Mouse (Mus musculus): Measurements from ENCODE around the gene Gm44790.
"Not testable (repeated sequence)": the region's sequence is repeated elsewhere in the genome, so short reads cannot be mapped to it uniquely, and the experiment has no call there.

The Gm44790 gene

GRCm38 (mm10) chr6:86473077-86473476 lies 46.6 kb downstream of the Gm44790 start:
- no peak for DNase-seq (ENCODE audit: extremely low spot score, low read depth, low spot score)

GRCm38 (mm10) chr6:86474072-86474471 lies 47.6 kb downstream of the Gm44790 start:
- DNase-seq (ENCODE audit: extremely low spot score, low read depth, low spot score): no peak

GRCm38 (mm10) chr6:86474646-86475181 lies 48.3 kb downstream of the Gm44790 start:
- DNase-seq (ENCODE audit: extremely low spot score, low read depth, low spot score): no peak

DNA sequence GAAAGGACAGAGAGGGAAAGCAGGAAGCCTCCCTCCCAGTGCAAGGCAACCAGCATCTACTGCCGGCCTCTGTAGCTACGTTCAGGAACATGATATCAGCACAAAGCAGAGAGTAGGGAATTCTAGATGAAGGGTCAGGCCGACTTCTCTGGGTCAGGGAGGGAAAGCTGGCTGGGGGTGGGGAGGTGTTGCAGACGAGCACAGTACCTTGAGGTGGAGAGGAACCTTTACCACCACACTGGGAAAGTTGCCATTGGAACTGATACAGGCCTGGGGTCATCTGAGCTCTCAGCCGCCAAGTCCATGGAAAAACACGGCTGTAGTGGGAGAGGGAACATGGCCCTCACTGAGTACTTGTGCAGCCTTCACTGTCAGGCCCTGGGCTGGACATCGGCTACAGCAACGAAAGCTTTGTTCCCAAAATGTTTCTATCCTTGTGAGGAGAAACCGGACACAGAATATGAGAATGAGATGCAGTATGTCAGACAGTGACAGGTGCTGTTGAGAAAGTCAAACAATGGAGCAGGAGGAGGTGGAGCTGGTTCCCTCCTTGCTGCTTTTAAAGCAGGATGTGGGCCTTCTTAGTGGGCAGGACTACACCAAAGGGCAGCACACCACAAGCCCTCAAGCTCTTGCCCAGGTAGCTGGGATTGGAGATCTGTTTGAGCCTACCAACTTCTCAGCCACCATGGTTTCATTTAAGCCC lies 49.2 kb downstream of the Gm44790 start:
- no peak for DNase-seq (ENCODE audit: extremely low spot score, low read depth, low spot score)

GRCm38 (mm10) chr6:86476931-86477330 lies 50.5 kb downstream of the Gm44790 start:
- DNase-seq (ENCODE audit: extremely low spot score, low read depth, low spot score): no peak

GRCm38 (mm10) chr6:86479311-86479710 lies 52.9 kb downstream of the Gm44790 start:
- no peak for DNase-seq (ENCODE audit: extremely low spot score, low read depth, low spot score)

- DNase-seq (ENCODE audit: extremely low spot score, low read depth, low spot score): no peak
Observed at GRCm38 (mm10) chr6:86479816-86480188, 53.3 kb downstream of the Gm44790 start.

- no peak for DNase-seq (ENCODE audit: extremely low spot score, low read depth, low spot score)
Observed at GRCm38 (mm10) chr6:86480189-86480831, 53.9 kb downstream of the Gm44790 start.

DNA sequence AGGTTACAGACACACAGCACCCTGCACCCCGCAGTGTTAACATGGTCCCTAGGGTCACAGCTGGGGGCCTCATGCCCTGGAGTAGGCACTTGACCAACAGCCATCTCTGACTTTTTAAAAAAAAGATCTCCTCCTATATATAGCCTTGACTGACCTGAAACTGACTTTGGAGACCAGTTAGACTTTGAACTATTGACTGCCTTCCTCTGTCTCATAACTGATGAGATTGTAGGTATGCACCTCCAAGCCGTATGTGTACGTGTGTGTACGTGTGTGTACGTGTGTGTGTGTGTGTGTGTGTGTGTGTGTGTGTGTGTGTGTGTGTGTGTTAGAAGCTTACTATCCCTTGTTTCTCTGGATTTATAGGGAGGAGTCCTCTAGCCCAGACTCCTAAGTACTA lies 55.4 kb downstream of the Gm44790 start:
- no peak for DNase-seq (ENCODE audit: extremely low spot score, low read depth, low spot score)

DNA sequence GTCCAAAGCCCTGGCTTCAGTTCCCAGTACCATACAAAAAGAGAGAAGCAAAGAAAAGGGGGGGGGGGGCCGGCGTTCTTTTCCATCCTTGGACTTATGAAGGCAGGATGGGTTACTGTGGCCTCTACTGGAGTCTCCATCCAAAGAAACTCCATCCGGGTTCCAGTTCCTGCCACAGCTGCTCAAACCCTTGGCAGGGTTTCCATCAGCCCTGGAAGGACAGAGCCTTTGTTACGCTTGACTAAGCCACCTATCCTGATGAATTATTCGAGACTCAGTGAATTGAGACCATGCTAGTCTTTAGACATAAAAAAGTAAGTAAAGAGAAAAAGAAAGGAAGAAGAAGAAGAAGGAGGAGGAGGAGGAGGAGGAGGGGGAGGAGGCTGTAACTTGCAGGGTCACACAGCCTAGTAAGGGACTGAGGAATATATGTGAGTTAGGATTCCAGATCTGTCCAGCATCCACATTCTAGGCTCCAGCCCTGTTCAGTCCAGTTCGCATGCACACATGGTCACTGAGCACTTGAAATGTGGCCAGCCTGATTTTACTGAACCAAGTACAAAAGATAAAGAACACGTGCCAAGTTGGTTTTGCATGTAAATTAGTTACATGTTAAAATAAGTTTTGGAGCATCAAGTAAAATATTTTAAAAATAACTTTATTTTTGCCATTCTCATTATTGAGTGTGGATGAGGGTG lies 59.6 kb downstream of the Gm44790 start:
- no peak for DNase-seq (ENCODE audit: extremely low spot score, low read depth, low spot score)

DNA sequence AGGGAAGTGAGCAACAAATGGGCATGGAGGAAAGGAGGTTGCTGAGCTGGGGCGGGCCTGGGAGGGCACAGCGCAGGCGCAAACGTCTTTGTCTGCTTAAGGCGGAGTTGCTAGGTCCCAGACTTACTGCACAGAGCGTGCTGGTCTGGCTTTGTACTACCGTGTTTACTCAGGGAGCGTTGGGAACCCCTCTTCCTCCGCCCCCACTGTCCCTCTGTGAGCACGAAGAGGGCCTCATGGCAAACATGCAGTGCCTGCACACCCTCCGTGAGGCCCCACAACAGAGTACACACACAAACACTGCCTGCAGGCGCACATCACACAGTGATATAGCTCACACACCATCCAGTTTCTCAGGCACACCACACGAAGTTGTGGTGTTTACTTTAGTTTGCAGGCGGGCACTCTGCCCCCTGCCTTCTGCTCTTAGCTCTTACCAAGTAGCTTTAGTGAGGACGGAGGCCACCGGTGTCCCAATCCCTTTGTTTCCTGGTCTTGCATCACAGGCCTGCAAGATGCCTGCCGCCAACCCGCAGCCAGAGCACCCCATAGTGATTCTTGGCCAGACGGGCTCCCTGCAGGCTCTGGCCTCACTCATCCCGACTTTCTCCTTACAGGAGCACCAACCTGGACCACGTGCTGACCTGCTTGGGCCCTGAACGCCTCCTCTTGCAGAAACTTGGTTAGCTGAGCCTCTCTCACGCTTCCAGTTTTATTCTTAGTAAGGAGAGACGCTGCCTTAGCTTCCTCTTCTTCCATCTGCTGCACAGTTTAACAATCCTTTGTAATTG lies 61.1 kb downstream of the Gm44790 start:
- no peak for DNase-seq (ENCODE audit: extremely low spot score, low read depth, low spot score)

- DNase-seq (ENCODE audit: extremely low spot score, low read depth, low spot score): no peak
Observed at GRCm38 (mm10) chr6:86488149-86488485, 61.7 kb downstream of the Gm44790 start.

DNA sequence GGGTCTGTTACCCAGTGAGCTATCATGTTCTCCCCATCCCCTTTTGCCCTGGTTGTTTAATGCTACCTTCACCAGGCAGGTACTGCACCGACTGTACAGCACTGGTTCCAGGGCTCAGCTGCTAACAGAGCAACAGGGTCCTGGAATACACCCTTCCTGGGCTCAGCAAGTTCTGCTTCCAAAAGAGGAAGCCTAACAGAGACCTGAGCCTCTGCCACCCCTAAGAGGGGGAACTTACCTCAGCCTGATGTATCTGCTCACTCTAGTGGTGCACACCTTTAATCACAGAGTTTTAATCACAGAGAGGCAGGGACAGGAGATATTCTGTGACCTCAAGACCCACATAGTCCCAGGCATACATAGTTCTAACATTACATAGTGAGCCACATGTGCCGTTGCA lies 63.5 kb downstream of the Gm44790 start:
- no peak for DNase-seq (ENCODE audit: extremely low spot score, low read depth, low spot score)

DNA sequence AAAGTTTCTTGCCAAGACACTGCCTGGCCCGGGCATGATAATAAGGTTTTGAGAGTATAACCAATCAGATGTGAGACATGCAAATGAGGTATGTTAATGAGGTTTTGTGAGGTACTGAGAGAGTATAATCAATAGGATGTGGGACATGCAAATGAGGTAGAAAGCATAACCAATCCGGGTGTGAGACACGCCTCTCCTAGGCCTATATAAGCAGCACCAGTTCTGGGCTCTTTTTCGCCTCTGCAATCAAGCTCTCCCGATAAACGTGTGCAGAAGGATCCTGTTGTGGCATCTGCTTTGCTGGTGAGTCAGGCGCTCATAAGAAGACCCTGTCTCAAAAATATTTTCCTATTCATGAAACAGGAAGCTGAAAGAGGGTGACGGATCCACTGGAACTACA lies 64.0 kb downstream of the Gm44790 start:
- not testable (repeated sequence) for DNase-seq (ENCODE audit: extremely low spot score, low read depth, low spot score)

GRCm38 (mm10) chr6:86493469-86494263 lies 67.2 kb downstream of the Gm44790 start:
- no peak for DNase-seq (ENCODE audit: extremely low spot score, low read depth, low spot score)

GRCm38 (mm10) chr6:86494767-86495166 lies 68.3 kb downstream of the Gm44790 start:
- no peak for DNase-seq (ENCODE audit: extremely low spot score, low read depth, low spot score)
